Mouse (Mus musculus): ENCODE data around the gene Tyms. TPM values are rescaled to one million over a fixed set of nuclear protein-coding genes. Genes with fewer than 3 reads are reported as not detected.
"Not testable (repeated sequence)": the region's sequence is repeated elsewhere in the genome, so short reads cannot be mapped to it uniquely, and the experiment has no call there.

Tyms gene
- total and polyA plus RNA-seq, 2 experiments from 2014 or later, result 15.4 to 35.2 TPM

GRCm38 (mm10) chr5:30072377-30072776 lies 1.0 kb downstream of the Tyms start:
- Histone ChIP-seq H3K4me1 (ENCODE audit: insufficient read depth, low read length) (no peaks in the 10 kb centered on the region), H3K9me3 (ENCODE audit: low read length) (no peaks in the 10 kb centered on the region), H3K9ac (replicated peaks; ENCODE audit: low read length) (no peak overlapping the region; the same call in 1 of the 2 replicates), H3K27ac (no peak overlapping the region), H3K27me3 (ENCODE audit: insufficient read depth, low read length) (no peaks in the 10 kb centered on the region), H3K4me3 (ENCODE audit: low read length) (peak overlapping the region; percentile 56), H3K4me2 (ENCODE audit: low read depth, low read length) (peak overlapping the region; percentile 80), H3K36me3 (ENCODE audit: insufficient read depth, low read length) (peaks cover 10% of the 10 kb centered on the region; the same call in 1 of the 2 replicates)
- DNase-seq (ENCODE audit: low spot score) (no peak), ATAC-seq (no peak)
- no peak for TF ChIP-seq CTCF (IDR thresholded peaks at IDR 0.05; ENCODE audit: low read depth)
- 64% methylated on average over 3 of the region's 3 CpGs for WGBS

GRCm38 (mm10) chr5:30071677-30072076 lies 1.7 kb downstream of the Tyms start:
- Histone ChIP-seq H3K9ac (replicated peaks; ENCODE audit: low read length) (no peak overlapping the region), H3K4me2 (ENCODE audit: low read depth, low read length) (no peak overlapping the region), H3K4me3 (ENCODE audit: low read length) (no peak overlapping the region), H3K36me3 (ENCODE audit: insufficient read depth, low read length) (peaks cover 10% of the 10 kb centered on the region; the same call in 1 of the 2 replicates), H3K9me3 (ENCODE audit: low read length) (no peaks in the 10 kb centered on the region), H3K27ac (no peak overlapping the region), H3K4me1 (ENCODE audit: insufficient read depth, low read length) (no peaks in the 10 kb centered on the region), H3K27me3 (ENCODE audit: insufficient read depth, low read length) (no peaks in the 10 kb centered on the region)
- 79% methylated on average over 6 of the region's 6 CpGs for WGBS
- DNase-seq (ENCODE audit: low spot score) (no peak), ATAC-seq (no peak)
- TF ChIP-seq CTCF (IDR thresholded peaks at IDR 0.05; ENCODE audit: low read depth), result no peak

- TF ChIP-seq CTCF (IDR thresholded peaks at IDR 0.05; ENCODE audit: low read depth), result no peak
- H3K36me3 ChIP-seq (ENCODE audit: insufficient read depth, low read length), result peaks cover 10% of the 10 kb centered on the region; the same call in 1 of the 2 replicates
- no peak overlapping the region for H3K4me2 ChIP-seq (ENCODE audit: low read depth, low read length)
- no peaks in the 10 kb centered on the region for H3K27me3 ChIP-seq (ENCODE audit: insufficient read depth, low read length)
- no peak overlapping the region for H3K27ac ChIP-seq
- no peaks in the 10 kb centered on the region for H3K9me3 ChIP-seq (ENCODE audit: low read length)
- DNase-seq (ENCODE audit: low spot score), result no peak
- H3K4me3 ChIP-seq (ENCODE audit: low read length), result no peak overlapping the region
- 68% methylated on average over 6 of the region's 6 CpGs for WGBS
- H3K4me1 ChIP-seq (ENCODE audit: insufficient read depth, low read length), result no peaks in the 10 kb centered on the region
- no peak overlapping the region for H3K9ac ChIP-seq (replicated peaks; ENCODE audit: low read length)
- ATAC-seq, result no peak
These were observed 5.7 kb downstream of the Tyms start for GRCm38 (mm10) chr5:30067726-30068125.

GRCm38 (mm10) chr5:30059607-30060006 lies 13.8 kb downstream of the Tyms start:
- not testable (repeated sequence) for H3K9me3 ChIP-seq (ENCODE audit: low read length); H3K27ac ChIP-seq; H3K27me3 ChIP-seq (ENCODE audit: insufficient read depth, low read length); H3K9ac ChIP-seq (replicated peaks; ENCODE audit: low read length); H3K4me3 ChIP-seq (ENCODE audit: low read length); DNase-seq (ENCODE audit: low spot score); H3K4me1 ChIP-seq (ENCODE audit: insufficient read depth, low read length); H3K36me3 ChIP-seq (ENCODE audit: insufficient read depth, low read length); H3K4me2 ChIP-seq (ENCODE audit: low read depth, low read length); ATAC-seq
- 52% methylated on average over 5 of the region's 5 CpGs for WGBS

GRCm38 (mm10) chr5:30058216-30058731 lies 15.1 kb downstream of the Tyms start:
- no peak overlapping the region for H3K27ac ChIP-seq
- H3K27me3 ChIP-seq (ENCODE audit: insufficient read depth, low read length), result no peaks in the 10 kb centered on the region
- ATAC-seq (no peak), DNase-seq (ENCODE audit: low spot score) (no peak)
- no peaks in the 10 kb centered on the region for H3K9me3 ChIP-seq (ENCODE audit: low read length)
- H3K9ac ChIP-seq (replicated peaks; ENCODE audit: low read length), result no peak overlapping the region
- TF ChIP-seq CTCF (IDR thresholded peaks at IDR 0.05; ENCODE audit: low read depth), result no peak
- H3K4me1 ChIP-seq (ENCODE audit: insufficient read depth, low read length), result no peaks in the 10 kb centered on the region
- no peaks in the 10 kb centered on the region; the same call in 1 of the 2 replicates for H3K36me3 ChIP-seq (ENCODE audit: insufficient read depth, low read length)
- WGBS, result 47% methylated on average over 6 of the region's 6 CpGs
- no peak overlapping the region for H3K4me3 ChIP-seq (ENCODE audit: low read length)
- no peak overlapping the region for H3K4me2 ChIP-seq (ENCODE audit: low read depth, low read length)

GRCm38 (mm10) chr5:30039841-30040240 lies 33.6 kb downstream of the Tyms start:
- H3K9me3 ChIP-seq (ENCODE audit: low read length); H3K9ac ChIP-seq (replicated peaks; ENCODE audit: low read length); ATAC-seq; DNase-seq (ENCODE audit: low spot score); H3K36me3 ChIP-seq (ENCODE audit: insufficient read depth, low read length); H3K4me3 ChIP-seq (ENCODE audit: low read length); H3K27me3 ChIP-seq (ENCODE audit: insufficient read depth, low read length); H3K4me1 ChIP-seq (ENCODE audit: insufficient read depth, low read length); H3K4me2 ChIP-seq (ENCODE audit: low read depth, low read length); H3K27ac ChIP-seq: not testable (repeated sequence)
- 85% methylated on average over 4 of the region's 4 CpGs for WGBS

GRCm38 (mm10) chr5:30039324-30039723 lies 34.1 kb downstream of the Tyms start:
- not testable (repeated sequence) for H3K9ac ChIP-seq (replicated peaks; ENCODE audit: low read length); H3K36me3 ChIP-seq (ENCODE audit: insufficient read depth, low read length); DNase-seq (ENCODE audit: low spot score); H3K27ac ChIP-seq; H3K4me3 ChIP-seq (ENCODE audit: low read length); ATAC-seq; H3K4me1 ChIP-seq (ENCODE audit: insufficient read depth, low read length); H3K9me3 ChIP-seq (ENCODE audit: low read length); H3K4me2 ChIP-seq (ENCODE audit: low read depth, low read length); H3K27me3 ChIP-seq (ENCODE audit: insufficient read depth, low read length)
- 90% methylated on average over 5 of the region's 5 CpGs for WGBS

GRCm38 (mm10) chr5:30037111-30037510 lies 36.3 kb downstream of the Tyms start:
- H3K9me3 ChIP-seq (ENCODE audit: low read length); DNase-seq (ENCODE audit: low spot score); H3K9ac ChIP-seq (replicated peaks; ENCODE audit: low read length); H3K36me3 ChIP-seq (ENCODE audit: insufficient read depth, low read length); H3K4me1 ChIP-seq (ENCODE audit: insufficient read depth, low read length); H3K27ac ChIP-seq; ATAC-seq; H3K4me3 ChIP-seq (ENCODE audit: low read length); H3K4me2 ChIP-seq (ENCODE audit: low read depth, low read length); H3K27me3 ChIP-seq (ENCODE audit: insufficient read depth, low read length): not testable (repeated sequence)
- 94% methylated on average over 2 of the region's 2 CpGs for WGBS

GRCm38 (mm10) chr5:30035862-30036261 lies 37.6 kb downstream of the Tyms start:
- not testable (repeated sequence) for H3K4me3 ChIP-seq (ENCODE audit: low read length); ATAC-seq; H3K9ac ChIP-seq (replicated peaks; ENCODE audit: low read length); H3K9me3 ChIP-seq (ENCODE audit: low read length); H3K4me1 ChIP-seq (ENCODE audit: insufficient read depth, low read length); H3K27ac ChIP-seq; DNase-seq (ENCODE audit: low spot score); H3K27me3 ChIP-seq (ENCODE audit: insufficient read depth, low read length); H3K4me2 ChIP-seq (ENCODE audit: low read depth, low read length); H3K36me3 ChIP-seq (ENCODE audit: insufficient read depth, low read length)
- 91% methylated on average over 4 of the region's 4 CpGs for WGBS
